Mouse (Mus musculus): ENCODE measurements around the gene Abca12. TPM values are rescaled to one million over a fixed set of nuclear protein-coding genes. Genes with fewer than 3 reads are reported as not detected.

Gene Abca12
- polyA plus RNA-seq, 1 experiment from 2014 or later, result not detected

DNA sequence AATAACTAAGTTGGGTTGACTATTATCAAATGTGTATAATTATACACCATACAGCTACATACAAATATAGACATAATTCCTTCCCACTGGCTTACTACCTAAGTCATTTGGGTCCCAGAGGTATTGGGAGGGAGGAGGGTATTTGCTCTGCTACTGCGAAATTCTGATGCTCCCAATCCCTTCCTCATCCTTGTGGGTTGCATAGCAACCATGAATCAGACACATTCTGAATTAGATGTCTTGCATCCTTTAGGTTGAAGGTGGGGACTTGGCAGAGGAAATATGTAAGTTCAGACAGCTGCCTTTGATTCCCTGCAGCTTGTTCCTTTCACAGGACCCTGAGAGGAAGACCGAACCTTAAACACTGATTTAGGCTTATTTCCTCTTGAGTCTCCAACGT is 108.5 kb downstream of the Abca12 start:
- ATAC-seq (ENCODE audit: low FRiP score), result no peak
- DNase-seq (ENCODE audit: low spot score, missing footprints), result peak; percentile 83
- WGBS, result 50% methylated on average over 3 of the region's 3 CpGs

DNA sequence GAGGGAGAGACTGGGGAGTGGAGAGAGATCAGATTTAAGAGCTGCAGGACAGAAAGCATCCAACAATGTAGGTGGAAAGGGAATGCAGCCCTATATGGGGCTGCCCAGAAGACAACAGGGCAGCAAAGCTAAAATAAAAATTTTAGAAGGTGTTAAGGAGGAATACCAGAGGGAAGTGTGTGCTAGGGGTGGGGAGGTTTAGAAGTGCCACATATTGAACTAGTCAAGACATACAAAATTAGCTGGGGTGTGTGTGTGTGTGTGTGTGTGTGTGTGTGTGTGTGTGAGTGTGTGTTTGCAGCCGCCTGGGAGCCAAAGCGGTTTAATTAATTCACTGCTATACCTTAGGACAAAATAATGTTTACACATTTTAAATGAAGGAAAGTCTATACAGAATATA is 110.1 kb downstream of the Abca12 start:
- peak; percentile 59 for DNase-seq (ENCODE audit: low spot score, missing footprints)
- Histone ChIP-seq H3K4me2 (no peak overlapping the region), H3K9me3 (ENCODE audit: control insufficient read depth, low read length) (no peaks in the 10 kb centered on the region), H3K27ac (ENCODE audit: low read depth, low read length) (no peak overlapping the region), H3K4me1 (ENCODE audit: control insufficient read depth, insufficient read depth, low read length) (no peaks in the 10 kb centered on the region; the same call in 1 of the 2 replicates), H3K4me3 (ENCODE audit: low read depth, low read length) (no peak overlapping the region), H3K27me3 (ENCODE audit: control insufficient read depth, insufficient read depth, low read length) (no peaks in the 10 kb centered on the region), H3K36me3 (ENCODE audit: control insufficient read depth, insufficient read depth, low read length) (no peaks in the 10 kb centered on the region), H3K9ac (ENCODE audit: low read length) (no peak overlapping the region)
- no peak for ATAC-seq (ENCODE audit: low FRiP score)
- WGBS, result 90% methylated on average over 2 of the region's 2 CpGs

More for the DNA sequence above, 108.5 kb downstream of the Abca12 start:
- no peak overlapping the region for H3K27ac ChIP-seq (ENCODE audit: low read depth, low read length)
- H3K4me2 ChIP-seq, result no peak overlapping the region
- H3K36me3 ChIP-seq (ENCODE audit: control insufficient read depth, insufficient read depth, low read length), result no peaks in the 10 kb centered on the region
- H3K4me1 ChIP-seq (ENCODE audit: control insufficient read depth, insufficient read depth, low read length), result no peaks in the 10 kb centered on the region; the same call in 1 of the 2 replicates
- H3K9ac ChIP-seq (ENCODE audit: low read length), result no peak overlapping the region
- H3K27me3 ChIP-seq (ENCODE audit: control insufficient read depth, insufficient read depth, low read length), result no peaks in the 10 kb centered on the region
- H3K4me3 ChIP-seq (ENCODE audit: low read depth, low read length), result no peak overlapping the region
- no peaks in the 10 kb centered on the region for H3K9me3 ChIP-seq (ENCODE audit: control insufficient read depth, low read length)

DNA sequence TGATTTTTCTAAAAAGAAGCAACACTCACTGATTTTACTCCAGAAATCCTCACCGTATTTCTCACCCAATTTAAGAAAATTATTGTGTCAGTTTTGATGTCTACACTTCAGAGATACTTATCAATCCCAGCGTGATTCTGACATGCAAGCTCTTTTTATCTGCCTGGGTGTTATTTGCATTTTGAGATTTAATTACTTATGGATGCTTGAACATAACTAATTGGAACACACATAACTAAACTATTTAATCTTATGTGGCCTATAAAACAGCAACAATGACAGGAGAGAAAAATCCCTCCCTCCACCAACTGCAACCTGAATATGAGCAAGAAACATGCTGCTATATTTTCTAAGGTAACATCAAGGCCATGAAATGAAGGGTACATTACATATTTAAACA is 117.7 kb downstream of the Abca12 start:
- Histone ChIP-seq H3K4me3 (ENCODE audit: low read depth, low read length) (no peak overlapping the region), H3K9me3 (ENCODE audit: control insufficient read depth, low read length) (no peaks in the 10 kb centered on the region), H3K27me3 (ENCODE audit: control insufficient read depth, insufficient read depth, low read length) (no peaks in the 10 kb centered on the region), H3K4me1 (ENCODE audit: control insufficient read depth, insufficient read depth, low read length) (no peaks in the 10 kb centered on the region), H3K4me2 (no peak overlapping the region), H3K9ac (ENCODE audit: low read length) (no peak overlapping the region), H3K36me3 (ENCODE audit: control insufficient read depth, insufficient read depth, low read length) (no peaks in the 10 kb centered on the region), H3K27ac (ENCODE audit: low read depth, low read length) (no peak overlapping the region)
- ATAC-seq (ENCODE audit: low FRiP score) (no peak), DNase-seq (ENCODE audit: low spot score, missing footprints) (no peak)
- 75% methylated on average over 2 of the region's 2 CpGs for WGBS

DNA sequence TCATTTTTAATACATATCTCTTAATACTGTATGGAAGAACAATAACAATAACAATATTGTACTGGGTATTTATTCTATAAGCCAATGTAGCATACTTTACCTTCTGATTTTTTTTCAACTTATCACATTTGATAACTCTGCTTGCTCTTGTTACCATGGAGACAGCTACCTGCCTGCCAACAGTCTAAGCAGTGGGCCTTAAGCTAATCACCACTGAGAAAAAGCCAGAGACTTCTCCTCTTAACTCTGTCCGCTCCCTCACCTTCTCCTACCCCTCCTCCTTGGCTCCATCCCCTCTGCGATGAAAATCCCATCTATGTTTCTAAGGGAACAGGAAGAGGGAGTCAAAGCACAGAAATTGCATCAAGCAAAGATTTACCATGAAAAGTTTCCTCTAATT is 118.1 kb downstream of the Abca12 start:
- Histone ChIP-seq H3K4me2 (no peak overlapping the region), H3K4me1 (ENCODE audit: control insufficient read depth, insufficient read depth, low read length) (no peaks in the 10 kb centered on the region), H3K4me3 (ENCODE audit: low read depth, low read length) (no peak overlapping the region), H3K9me3 (ENCODE audit: control insufficient read depth, low read length) (no peaks in the 10 kb centered on the region), H3K9ac (ENCODE audit: low read length) (no peak overlapping the region), H3K27me3 (ENCODE audit: control insufficient read depth, insufficient read depth, low read length) (no peaks in the 10 kb centered on the region), H3K27ac (ENCODE audit: low read depth, low read length) (no peak overlapping the region), H3K36me3 (ENCODE audit: control insufficient read depth, insufficient read depth, low read length) (no peaks in the 10 kb centered on the region)
- 80% methylated on average over 2 of the region's 2 CpGs for WGBS
- DNase-seq (ENCODE audit: low spot score, missing footprints) (no peak), ATAC-seq (ENCODE audit: low FRiP score) (no peak)

DNA sequence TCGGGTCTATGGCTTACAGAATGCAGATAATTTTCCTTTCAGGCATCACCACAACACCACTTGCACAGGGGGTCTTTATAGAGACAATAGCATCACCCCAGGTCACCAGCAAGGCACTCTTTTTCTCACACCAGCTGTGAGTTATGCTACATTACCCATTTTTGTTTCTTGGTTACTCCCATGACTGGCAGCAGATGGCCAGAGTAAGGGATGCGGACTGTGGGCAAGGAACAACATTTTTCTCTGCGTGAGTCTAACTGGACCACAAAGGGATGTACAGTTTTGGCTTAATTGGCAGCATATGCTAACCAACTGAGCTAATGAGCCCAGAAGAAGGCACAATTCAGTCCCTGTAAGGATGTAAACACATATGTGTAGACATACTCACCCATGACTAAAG is 122.8 kb downstream of the Abca12 start:
- 84% methylated on average over 3 of the region's 3 CpGs for WGBS
- no peak overlapping the region for H3K9ac ChIP-seq (ENCODE audit: low read length)
- DNase-seq (ENCODE audit: low spot score, missing footprints), result no peak
- no peak overlapping the region for H3K27ac ChIP-seq (ENCODE audit: low read depth, low read length)
- no peaks in the 10 kb centered on the region for H3K36me3 ChIP-seq (ENCODE audit: control insufficient read depth, insufficient read depth, low read length)
- no peaks in the 10 kb centered on the region for H3K27me3 ChIP-seq (ENCODE audit: control insufficient read depth, insufficient read depth, low read length)
- H3K9me3 ChIP-seq (ENCODE audit: control insufficient read depth, low read length), result no peaks in the 10 kb centered on the region
- no peak overlapping the region for H3K4me2 ChIP-seq
- no peak overlapping the region for H3K4me3 ChIP-seq (ENCODE audit: low read depth, low read length)
- no peaks in the 10 kb centered on the region for H3K4me1 ChIP-seq (ENCODE audit: control insufficient read depth, insufficient read depth, low read length)
- no peak for ATAC-seq (ENCODE audit: low FRiP score)

DNA sequence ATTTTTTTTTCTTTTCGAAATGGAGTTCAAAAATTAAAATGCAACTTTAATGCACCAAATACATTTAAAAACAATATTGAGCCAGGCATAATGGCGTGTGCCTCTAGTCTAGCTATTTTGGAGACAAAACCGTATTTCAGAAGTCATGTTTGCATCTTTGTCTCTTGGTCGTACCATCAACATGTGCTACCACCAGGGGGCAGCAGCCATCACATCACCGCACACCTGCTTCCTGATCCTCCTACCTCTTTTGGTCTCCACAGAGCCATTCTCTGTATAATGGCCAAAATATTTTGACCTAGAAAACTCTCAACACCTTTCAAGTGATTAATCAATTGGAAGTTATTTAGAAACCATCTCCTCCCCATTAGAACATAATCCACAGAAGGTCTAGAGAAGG is 125.2 kb downstream of the Abca12 start:
- H3K4me1 ChIP-seq (ENCODE audit: control insufficient read depth, insufficient read depth, low read length), result no peaks in the 10 kb centered on the region
- H3K4me2 ChIP-seq, result no peak overlapping the region
- H3K36me3 ChIP-seq (ENCODE audit: control insufficient read depth, insufficient read depth, low read length), result no peaks in the 10 kb centered on the region
- no peak overlapping the region for H3K9ac ChIP-seq (ENCODE audit: low read length)
- H3K4me3 ChIP-seq (ENCODE audit: low read depth, low read length), result no peak overlapping the region
- H3K27ac ChIP-seq (ENCODE audit: low read depth, low read length), result no peak overlapping the region
- DNase-seq (ENCODE audit: low spot score, missing footprints) (no peak), ATAC-seq (ENCODE audit: low FRiP score) (peak; percentile 61; the same call in 1 of the 2 replicates)
- WGBS, result 23% methylated on average over 5 of the region's 5 CpGs
- no peaks in the 10 kb centered on the region for H3K9me3 ChIP-seq (ENCODE audit: control insufficient read depth, low read length)
- H3K27me3 ChIP-seq (ENCODE audit: control insufficient read depth, insufficient read depth, low read length), result no peaks in the 10 kb centered on the region

DNA sequence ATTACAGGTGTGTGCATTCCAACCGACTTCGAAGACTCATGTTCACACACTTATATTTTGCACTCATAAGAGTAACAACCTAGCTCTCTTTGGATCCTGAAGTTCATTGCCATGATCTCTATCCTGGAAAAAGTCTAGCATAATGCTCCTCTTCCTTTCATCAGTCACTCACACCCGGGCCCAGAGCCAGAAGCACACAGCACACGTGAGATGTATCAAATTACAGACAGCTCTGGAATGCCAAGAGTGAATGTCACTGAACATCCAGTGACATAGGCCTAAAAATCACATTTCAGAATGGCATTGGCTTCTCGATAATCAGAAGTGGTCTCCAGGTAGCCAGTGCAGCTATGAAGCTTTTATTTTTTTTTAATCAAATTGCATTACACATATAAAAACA is 137.8 kb downstream of the Abca12 start:
- Histone ChIP-seq H3K9me3 (ENCODE audit: control insufficient read depth, low read length) (no peaks in the 10 kb centered on the region), H3K27ac (ENCODE audit: low read depth, low read length) (no peak overlapping the region), H3K4me2 (no peak overlapping the region), H3K4me3 (ENCODE audit: low read depth, low read length) (no peak overlapping the region), H3K9ac (ENCODE audit: low read length) (no peak overlapping the region), H3K36me3 (ENCODE audit: control insufficient read depth, insufficient read depth, low read length) (no peaks in the 10 kb centered on the region), H3K27me3 (ENCODE audit: control insufficient read depth, insufficient read depth, low read length) (no peaks in the 10 kb centered on the region), H3K4me1 (ENCODE audit: control insufficient read depth, insufficient read depth, low read length) (no peaks in the 10 kb centered on the region)
- ATAC-seq (ENCODE audit: low FRiP score) (no peak), DNase-seq (ENCODE audit: low spot score, missing footprints) (no peak)
- WGBS, result 68% methylated on average over 5 of the region's 5 CpGs

DNA sequence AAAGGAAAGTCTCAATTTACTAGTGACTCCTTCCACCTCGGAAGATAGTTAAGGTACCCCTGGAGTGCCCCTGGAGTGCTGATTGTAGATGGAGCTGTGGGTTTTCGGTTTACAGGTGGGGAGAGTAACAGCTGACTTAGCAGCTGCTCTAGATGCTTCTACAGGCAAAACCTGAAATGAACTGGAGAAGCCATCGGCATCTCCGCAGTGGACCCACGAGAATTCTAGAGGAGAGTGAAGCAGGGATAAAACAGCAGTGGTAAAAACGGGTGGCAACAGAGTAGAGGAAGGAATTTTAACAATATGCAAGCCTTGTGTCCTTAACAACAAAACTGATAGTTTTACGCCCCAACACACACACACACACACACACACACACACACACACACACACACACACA is 142.2 kb downstream of the Abca12 start:
- no peaks in the 10 kb centered on the region for H3K27me3 ChIP-seq (ENCODE audit: control insufficient read depth, insufficient read depth, low read length)
- H3K36me3 ChIP-seq (ENCODE audit: control insufficient read depth, insufficient read depth, low read length), result no peaks in the 10 kb centered on the region
- 82% methylated on average over 7 of the region's 7 CpGs for WGBS
- ATAC-seq (ENCODE audit: low FRiP score) (no peak), DNase-seq (ENCODE audit: low spot score, missing footprints) (no peak)
- H3K9ac ChIP-seq (ENCODE audit: low read length), result no peak overlapping the region
- H3K4me1 ChIP-seq (ENCODE audit: control insufficient read depth, insufficient read depth, low read length), result no peaks in the 10 kb centered on the region
- no peak overlapping the region for H3K4me3 ChIP-seq (ENCODE audit: low read depth, low read length)
- H3K27ac ChIP-seq (ENCODE audit: low read depth, low read length), result no peak overlapping the region
- no peaks in the 10 kb centered on the region for H3K9me3 ChIP-seq (ENCODE audit: control insufficient read depth, low read length)
- no peak overlapping the region for H3K4me2 ChIP-seq

DNA sequence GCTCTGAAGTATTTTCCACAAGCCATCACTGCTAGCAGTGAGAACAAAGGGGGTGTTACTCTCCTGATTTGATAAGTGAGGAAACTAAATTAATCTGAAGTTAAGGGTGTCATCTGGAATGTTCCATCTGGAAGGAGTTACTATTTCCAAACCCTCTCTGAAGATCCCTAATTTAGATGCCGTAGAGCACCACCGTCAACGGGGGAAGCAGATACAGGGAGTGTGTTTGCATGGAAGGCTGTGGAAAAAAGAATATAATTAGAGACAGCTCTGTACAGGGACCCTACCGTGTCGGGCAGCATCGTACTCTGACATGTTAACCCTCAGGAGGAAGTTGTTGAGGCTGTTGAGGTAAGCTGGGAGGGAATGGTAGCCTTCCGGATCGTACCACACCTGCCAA is 142.6 kb downstream of the Abca12 start:
- H3K4me3 ChIP-seq (ENCODE audit: low read depth, low read length), result no peak overlapping the region
- ATAC-seq (ENCODE audit: low FRiP score) (no peak), DNase-seq (ENCODE audit: low spot score, missing footprints) (no peak)
- 81% methylated on average over 8 of the region's 8 CpGs for WGBS
- H3K9ac ChIP-seq (ENCODE audit: low read length), result no peak overlapping the region
- no peaks in the 10 kb centered on the region for H3K4me1 ChIP-seq (ENCODE audit: control insufficient read depth, insufficient read depth, low read length)
- H3K4me2 ChIP-seq, result no peak overlapping the region
- no peaks in the 10 kb centered on the region for H3K27me3 ChIP-seq (ENCODE audit: control insufficient read depth, insufficient read depth, low read length)
- no peaks in the 10 kb centered on the region for H3K36me3 ChIP-seq (ENCODE audit: control insufficient read depth, insufficient read depth, low read length)
- H3K9me3 ChIP-seq (ENCODE audit: control insufficient read depth, low read length), result no peaks in the 10 kb centered on the region
- no peak overlapping the region for H3K27ac ChIP-seq (ENCODE audit: low read depth, low read length)

DNA sequence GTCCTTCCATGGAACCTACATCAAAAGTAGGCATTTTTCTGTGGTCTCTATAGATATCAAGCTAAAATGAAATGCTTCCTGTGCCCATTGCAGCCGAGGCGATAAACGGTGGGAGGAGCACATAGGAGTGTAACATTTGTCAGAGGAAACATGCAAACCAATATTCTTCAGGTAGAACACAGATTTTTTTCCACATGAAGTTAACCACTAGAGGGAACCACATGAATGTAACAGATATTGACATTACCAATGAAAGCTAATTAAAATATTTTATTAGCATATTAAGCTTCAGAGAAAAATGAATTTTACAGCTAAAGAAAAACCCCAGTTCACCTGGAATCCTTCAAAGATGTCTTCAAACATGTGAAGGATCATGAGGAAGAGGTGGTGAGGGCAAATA is 144.6 kb downstream of the Abca12 start:
- no peak for ATAC-seq (ENCODE audit: low FRiP score)
- no peak overlapping the region for H3K27ac ChIP-seq (ENCODE audit: low read depth, low read length)
- H3K36me3 ChIP-seq (ENCODE audit: control insufficient read depth, insufficient read depth, low read length), result no peaks in the 10 kb centered on the region
- no peaks in the 10 kb centered on the region for H3K4me1 ChIP-seq (ENCODE audit: control insufficient read depth, insufficient read depth, low read length)
- H3K4me3 ChIP-seq (ENCODE audit: low read depth, low read length), result no peak overlapping the region
- 97% methylated on average over 3 of the region's 3 CpGs for WGBS
- H3K9ac ChIP-seq (ENCODE audit: low read length), result no peak overlapping the region
- no peak overlapping the region for H3K4me2 ChIP-seq
- no peaks in the 10 kb centered on the region for H3K9me3 ChIP-seq (ENCODE audit: control insufficient read depth, low read length)
- no peak for DNase-seq (ENCODE audit: low spot score, missing footprints)
- no peaks in the 10 kb centered on the region for H3K27me3 ChIP-seq (ENCODE audit: control insufficient read depth, insufficient read depth, low read length)
